Mouse (Mus musculus) cerebellum, postnatal 36 days (tissue): Measurements from ENCODE around the gene Cdk17.

ENCODE experiments used
- DNase-seq, 2 experiments: peaks; one replicate each; pipeline ENCODE4 v3.0.0; 2021 to 2022; ENCODE audit warnings: mixed read lengths in 2 of 2

Gene Cdk17

GRCm38 (mm10) chr10:93160807-93161510 is at the start of gene Cdk17:
TSS of gene Cdk17 (plus strand) at chr10:93160875.
- DNase-seq: peak; percentile 69 to 71

- DNase-seq: no peak
Observed at GRCm38 (mm10) chr10:93111412-93111811, 49.3 kb upstream of the Cdk17 start.

- DNase-seq: no peak
Observed at GRCm38 (mm10) chr10:93112021-93112420, 48.7 kb upstream of the Cdk17 start.

- DNase-seq: no peak
Observed at GRCm38 (mm10) chr10:93113968-93114367, 46.7 kb upstream of the Cdk17 start.

GRCm38 (mm10) chr10:93114782-93115181 is 45.9 kb upstream of the Cdk17 start:
- no peak for DNase-seq

GRCm38 (mm10) chr10:93115743-93116142 is 44.9 kb upstream of the Cdk17 start:
- DNase-seq: no peak

- no peak for DNase-seq
Observed at GRCm38 (mm10) chr10:93116636-93117035, 44.0 kb upstream of the Cdk17 start.

- DNase-seq: no peak
Observed at GRCm38 (mm10) chr10:93119809-93120208, 40.9 kb upstream of the Cdk17 start.

- DNase-seq: no peak
Observed at GRCm38 (mm10) chr10:93121262-93121860, 39.3 kb upstream of the Cdk17 start.

GRCm38 (mm10) chr10:93122399-93123184 is 38.1 kb upstream of the Cdk17 start:
- DNase-seq: no peak

- no peak for DNase-seq
Observed at GRCm38 (mm10) chr10:93123310-93123709, 37.4 kb upstream of the Cdk17 start.

GRCm38 (mm10) chr10:93123957-93124613 is 36.6 kb upstream of the Cdk17 start:
- DNase-seq: no peak

- DNase-seq: no peak
Observed at GRCm38 (mm10) chr10:93126025-93126424, 34.6 kb upstream of the Cdk17 start.

GRCm38 (mm10) chr10:93128566-93128965 is 32.1 kb upstream of the Cdk17 start:
- DNase-seq: no peak

GRCm38 (mm10) chr10:93129345-93129744 is 31.3 kb upstream of the Cdk17 start:
- DNase-seq: no peak

- no peak for DNase-seq
Observed at GRCm38 (mm10) chr10:93129904-93130455, 30.7 kb upstream of the Cdk17 start.

- DNase-seq: no peak
Observed at GRCm38 (mm10) chr10:93130456-93130940, 30.2 kb upstream of the Cdk17 start.

GRCm38 (mm10) chr10:93131865-93132566 is 28.7 kb upstream of the Cdk17 start:
- DNase-seq: no peak

GRCm38 (mm10) chr10:93138730-93139129 is 21.9 kb upstream of the Cdk17 start:
- DNase-seq: no peak

- no peak for DNase-seq
Observed at GRCm38 (mm10) chr10:93140778-93141177, 19.9 kb upstream of the Cdk17 start.

- DNase-seq: no peak
Observed at GRCm38 (mm10) chr10:93142600-93143284, 17.9 kb upstream of the Cdk17 start.
